Mouse (Mus musculus) neural tube, embryonic 11.5 days (tissue): ENCODE data around the gene Col6a2. TPM values are rescaled to one million over a fixed set of nuclear protein-coding genes. Genes with fewer than 3 reads are reported as not detected.

Source experiments
- ATAC-seq: fragments of 200-750 bp; cut with Nextera tagmentation; 2 replicates; pipeline ENCODE4 v1.8.0; 2017; ENCODE audit warnings: moderate number of reproducible peaks, mild to moderate bottlenecking, moderate TSS enrichment, moderate library complexity; ENCODE audit not compliant: insufficient read depth, low FRiP score, low TSS enrichment
- DNase-seq: peaks from one replicate; pipeline ENCODE4 v3.0.0-alpha.2; 2015; ENCODE audit warnings: low spot score
- H3K27ac ChIP-seq: fragments of 300-500 bp; sonication (generic); 2 replicates; pipeline ENCODE4 v1.5.1; 2014; ENCODE audit warnings: low read depth, mild to moderate bottlenecking, low read length
- H3K27me3 ChIP-seq: fragments of 300-500 bp; sonication (generic); 2 replicates; pipeline ENCODE4 v1.6.1; 2014; ENCODE audit warnings: mild to moderate bottlenecking, low read length, mixed read lengths; ENCODE audit not compliant: control insufficient read depth, insufficient read depth
- H3K36me3 ChIP-seq: fragments of 300-500 bp; sonication (generic); 2 replicates; pipeline ENCODE4 v1.6.1; 2014; ENCODE audit warnings: mild to moderate bottlenecking, low read length, moderate library complexity, mixed read lengths; ENCODE audit not compliant: control insufficient read depth, insufficient read depth
- H3K4me1 ChIP-seq: fragments of 300-500 bp; sonication (generic); 2 replicates; pipeline ENCODE4 v1.6.1; 2014; ENCODE audit warnings: low read length, mixed read lengths; ENCODE audit not compliant: control insufficient read depth, insufficient read depth
- H3K4me2 ChIP-seq: fragments of 300-500 bp; sonication (generic); 2 replicates; pipeline ENCODE4 v1.6.1; 2014; ENCODE audit warnings: low read depth, mild to moderate bottlenecking, moderate library complexity
- H3K4me3 ChIP-seq: fragments of 300-500 bp; sonication (generic); 2 replicates; pipeline ENCODE4 v1.5.1; 2014; ENCODE audit warnings: low read depth, low read length
- H3K9ac ChIP-seq: fragments of 300-500 bp; sonication (generic); 2 replicates; pipeline ENCODE4 v1.6.1; 2014; ENCODE audit warnings: mild to moderate bottlenecking, low read length
- H3K9me3 ChIP-seq: fragments of 300-500 bp; sonication (generic); 2 replicates; pipeline ENCODE4 v1.6.1; 2016; ENCODE audit warnings: low read length; ENCODE audit not compliant: control insufficient read depth
- WGBS: fragments of 180-500 bp; shearing (Covaris S2); extraction: QIAGEN DNeasy Blood & Tissue Kit; methylation state at CpG from one replicate; pipeline ENCODE4 v1.1.7; 2014; 5-methylcytosine and 5-hydroxymethylcytosine counted together
- polyA plus RNA-seq: library from polyadenylated mRNA; unstranded; fragments of >200 nt; fragmentation: Nextera tagmentation; extraction: Ambion mirVana; gene quantifications from 2 replicates; pipeline ENCODE4 v1.2.1, GENCODE M21; 2014

Col6a2 gene
- polyA plus RNA-seq, 1 experiment from 2014 or later = 10.3 TPM

DNA sequence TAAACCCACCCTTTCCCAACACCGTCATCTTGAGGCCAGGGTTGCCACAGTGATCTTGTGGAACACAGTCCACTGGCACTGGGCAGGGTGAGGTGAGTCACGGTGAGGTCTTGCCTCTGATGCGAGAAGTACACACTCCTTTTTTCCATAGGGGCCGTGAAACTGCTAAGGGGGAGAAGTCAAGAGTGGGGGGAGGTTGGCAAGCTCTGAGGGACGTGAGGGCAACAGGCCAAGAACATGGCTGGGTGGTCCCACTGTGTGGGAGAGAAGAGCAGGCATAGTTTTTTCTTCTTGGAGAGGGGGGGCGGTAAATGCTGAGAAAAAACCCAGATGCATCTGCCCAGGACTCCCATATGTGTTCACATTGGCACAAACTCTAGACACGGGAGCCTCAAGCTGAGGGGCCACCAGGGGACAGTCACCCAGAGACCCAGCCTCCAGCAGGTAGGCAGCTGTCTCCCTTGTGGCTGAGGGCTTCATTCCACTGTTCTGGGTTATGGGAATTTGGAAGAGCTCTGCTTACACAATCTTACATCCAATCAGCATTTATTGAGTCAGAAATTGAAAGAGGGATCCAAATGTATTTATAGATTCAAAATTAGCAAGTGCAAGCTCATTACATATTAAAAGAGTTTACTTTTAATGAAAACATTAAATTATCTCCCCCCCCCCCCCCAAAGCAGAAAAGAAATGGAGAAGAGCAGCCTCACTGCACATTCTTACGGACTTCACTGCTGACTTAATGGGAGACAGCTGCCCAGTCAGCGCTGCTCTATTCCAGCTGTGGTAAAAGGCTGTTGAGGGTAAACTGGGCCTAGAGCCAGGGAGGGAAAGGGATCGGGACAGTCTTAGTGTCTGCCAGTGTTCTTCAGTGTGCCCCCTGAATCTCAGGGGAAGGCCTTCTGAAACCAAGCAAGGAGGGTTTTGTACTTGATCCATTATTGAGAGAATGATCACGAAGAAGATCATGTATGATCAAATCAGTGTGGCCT lies 30.2 kb upstream of the Col6a2 start:
- 87% methylated on average over 11 of the region's 11 CpGs for WGBS
- no peaks in the 10 kb centered on the region for H3K9me3 ChIP-seq
- DNase-seq = no peak
- no peak for ATAC-seq
- H3K9ac ChIP-seq = no peak overlapping the region
- no peak overlapping the region for H3K27ac ChIP-seq
- no peak overlapping the region for H3K4me2 ChIP-seq
- no peaks in the 10 kb centered on the region for H3K36me3 ChIP-seq
- H3K4me1 ChIP-seq = no peaks in the 10 kb centered on the region
- no peaks in the 10 kb centered on the region for H3K27me3 ChIP-seq
- no peak overlapping the region for H3K4me3 ChIP-seq

DNA sequence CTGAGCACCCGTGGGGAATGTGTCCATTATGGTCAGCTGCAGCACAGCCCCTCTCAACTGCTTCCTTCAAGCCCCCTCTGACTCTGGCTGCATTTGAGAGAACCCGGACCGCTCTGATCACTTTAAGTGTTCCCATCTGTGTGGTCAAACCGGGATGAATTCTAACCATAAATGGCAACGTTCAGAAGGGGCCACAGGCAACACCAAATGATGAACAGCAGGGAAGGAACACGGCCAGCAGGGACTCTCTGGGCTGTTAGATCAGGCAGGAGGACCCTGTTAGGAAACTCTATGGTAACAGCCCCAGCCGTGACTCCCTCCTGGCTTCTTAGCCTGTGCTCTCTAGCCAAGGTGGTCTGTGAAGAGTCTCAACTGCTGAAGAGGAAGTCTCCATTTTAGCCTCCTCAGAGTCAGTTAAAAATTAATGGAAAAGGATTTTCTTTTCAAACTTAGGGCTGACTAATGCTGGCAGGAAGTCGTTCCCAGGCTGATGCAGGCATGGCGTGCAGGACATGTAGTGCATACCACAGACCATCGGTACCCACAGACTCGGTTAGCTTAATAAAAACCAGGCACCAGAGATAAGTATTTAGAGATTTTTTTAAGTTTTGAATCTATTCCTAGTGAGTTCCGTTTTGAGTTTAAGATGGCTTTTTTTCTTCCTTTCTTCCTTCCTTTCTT lies 27.4 kb upstream of the Col6a2 start:
- Histone ChIP-seq H3K9ac (no peak overlapping the region), H3K9me3 (no peaks in the 10 kb centered on the region), H3K27ac (no peak overlapping the region), H3K4me2 (no peak overlapping the region), H3K27me3 (no peaks in the 10 kb centered on the region), H3K4me1 (no peaks in the 10 kb centered on the region), H3K4me3 (no peak overlapping the region), H3K36me3 (no peaks in the 10 kb centered on the region)
- no peak for ATAC-seq
- 64% methylated on average over 12 of the region's 12 CpGs for WGBS
- DNase-seq = no peak

DNA sequence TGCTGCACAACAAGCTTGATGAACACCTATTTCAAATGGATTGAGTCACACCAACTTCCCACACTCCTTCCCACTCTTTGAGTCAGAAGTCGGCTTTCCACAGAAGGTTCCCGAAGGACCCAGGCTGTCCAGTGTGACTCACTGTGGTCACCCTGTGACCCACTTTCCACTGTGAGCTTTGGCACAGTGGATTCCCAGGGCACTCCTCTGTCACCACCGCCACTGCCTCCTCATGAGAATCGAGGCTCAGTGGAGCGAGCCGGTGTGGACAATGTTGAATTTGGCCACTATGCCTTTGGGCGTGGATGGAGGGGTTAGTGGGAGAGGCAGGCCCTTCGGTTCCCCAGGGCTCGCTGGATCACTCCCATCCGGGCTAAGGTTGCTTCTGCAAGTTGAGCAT lies 25.3 kb upstream of the Col6a2 start:
- H3K4me2 ChIP-seq = no peak overlapping the region

DNA sequence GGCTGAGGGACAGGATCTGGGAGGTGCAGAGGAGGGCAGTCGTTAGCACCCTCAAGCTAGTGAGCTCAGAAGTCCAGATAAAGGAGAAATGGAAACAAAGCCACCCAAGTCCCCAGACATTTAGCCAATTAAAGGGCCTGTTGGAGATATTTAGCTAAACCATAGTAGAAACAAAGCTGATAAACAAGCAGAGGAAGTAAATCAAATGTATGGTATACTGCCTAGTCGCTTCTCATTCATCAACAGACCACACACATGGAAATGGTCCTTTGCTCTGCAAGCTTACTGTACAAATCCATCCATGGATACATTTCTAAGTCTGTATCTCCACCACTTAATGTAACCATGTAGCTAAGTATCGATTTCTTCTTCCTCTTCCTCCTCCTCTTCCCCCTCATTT lies 24.0 kb upstream of the Col6a2 start:
- Histone ChIP-seq H3K36me3 (no peaks in the 10 kb centered on the region), H3K4me2 (no peak overlapping the region), H3K9me3 (no peaks in the 10 kb centered on the region), H3K4me1 (no peaks in the 10 kb centered on the region), H3K27me3 (no peaks in the 10 kb centered on the region), H3K27ac (no peak overlapping the region), H3K9ac (no peak overlapping the region), H3K4me3 (no peak overlapping the region)
- DNase-seq (no peak), ATAC-seq (no peak)
- WGBS = 87% methylated on average over 3 of the region's 3 CpGs

More for the DNA sequence above, 25.3 kb upstream of the Col6a2 start:
- H3K4me1 ChIP-seq = no peaks in the 10 kb centered on the region
- H3K27ac ChIP-seq = no peak overlapping the region
- no peaks in the 10 kb centered on the region for H3K36me3 ChIP-seq
- ATAC-seq (no peak), DNase-seq (no peak)
- H3K27me3 ChIP-seq = no peaks in the 10 kb centered on the region
- no peak overlapping the region for H3K4me3 ChIP-seq
- H3K9me3 ChIP-seq = no peaks in the 10 kb centered on the region
- WGBS = 93% methylated on average over 10 of the region's 10 CpGs
- H3K9ac ChIP-seq = no peak overlapping the region

DNA sequence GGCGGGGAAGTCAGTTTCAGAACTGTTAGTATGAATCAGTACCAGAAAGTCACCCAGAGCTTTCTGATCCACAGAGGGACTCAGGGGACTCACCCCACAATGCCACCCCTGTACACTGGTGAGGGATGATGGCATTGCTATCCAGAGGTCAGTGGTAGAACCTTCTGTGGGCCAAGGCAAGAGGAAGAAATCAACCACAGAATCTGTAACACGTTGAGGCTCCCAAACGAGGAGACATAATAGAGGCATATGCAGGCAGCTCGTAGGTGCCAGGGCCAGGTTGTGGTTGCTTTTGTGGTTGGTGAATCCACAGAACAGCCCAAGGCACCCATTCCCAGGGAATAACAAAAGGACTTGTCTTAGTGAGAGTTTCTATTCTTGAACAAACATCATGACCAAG lies 22.3 kb upstream of the Col6a2 start:
- Histone ChIP-seq H3K27ac (no peak overlapping the region), H3K27me3 (no peaks in the 10 kb centered on the region), H3K4me1 (no peaks in the 10 kb centered on the region), H3K36me3 (no peaks in the 10 kb centered on the region), H3K9me3 (no peaks in the 10 kb centered on the region), H3K4me3 (no peak overlapping the region), H3K9ac (no peak overlapping the region), H3K4me2 (no peak overlapping the region)
- ATAC-seq (no peak), DNase-seq (no peak)
- WGBS = 83% methylated on average over 4 of the region's 4 CpGs

DNA sequence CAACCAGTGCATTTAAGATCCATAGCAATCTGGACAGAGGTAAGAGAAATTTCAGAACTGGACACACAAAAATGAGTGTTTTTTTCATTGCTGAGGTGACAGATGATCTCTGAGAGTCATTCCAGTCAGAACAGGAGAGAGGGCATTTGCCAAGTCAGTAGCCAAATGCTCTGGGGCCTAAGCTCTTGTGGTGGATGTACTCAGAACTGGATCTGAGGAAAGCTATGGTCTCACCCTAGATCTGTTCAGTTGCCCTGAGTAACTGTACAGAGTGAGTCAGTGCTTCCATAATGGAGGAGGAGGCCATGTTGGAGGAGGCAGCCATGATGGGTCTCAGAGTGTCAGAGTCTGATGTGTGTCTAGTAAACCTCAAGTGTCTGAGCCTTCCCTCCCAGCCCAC lies 21.6 kb upstream of the Col6a2 start:
- H3K9me3 ChIP-seq = no peaks in the 10 kb centered on the region
- no peak for DNase-seq
- no peak overlapping the region for H3K4me2 ChIP-seq
- no peaks in the 10 kb centered on the region for H3K4me1 ChIP-seq
- no peak overlapping the region for H3K27ac ChIP-seq
- no peak overlapping the region for H3K4me3 ChIP-seq
- H3K27me3 ChIP-seq = no peaks in the 10 kb centered on the region
- H3K36me3 ChIP-seq = no peaks in the 10 kb centered on the region
- H3K9ac ChIP-seq = no peak overlapping the region
- ATAC-seq = no peak

DNA sequence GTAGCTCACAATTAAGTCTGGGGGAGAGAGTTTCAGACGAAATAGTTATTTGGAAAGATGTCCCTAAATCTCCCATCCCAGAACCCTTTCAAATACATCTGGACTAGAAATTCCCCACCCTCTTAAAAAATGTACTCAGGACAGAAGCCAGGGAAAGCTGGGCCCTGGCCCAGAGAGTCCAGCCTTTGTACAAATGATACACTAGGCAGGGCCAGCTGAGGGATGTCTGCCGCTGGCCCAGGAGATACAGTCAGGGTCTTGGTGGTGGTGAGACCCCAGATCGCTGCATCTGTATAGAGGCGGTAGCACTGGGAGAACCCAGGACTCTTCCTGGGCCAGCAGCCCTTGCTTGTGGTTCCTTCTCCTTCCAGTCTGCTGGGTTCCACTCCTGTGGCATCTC lies 20.6 kb upstream of the Col6a2 start:
- Histone ChIP-seq H3K4me2 (no peak overlapping the region), H3K27me3 (no peaks in the 10 kb centered on the region), H3K36me3 (no peaks in the 10 kb centered on the region), H3K4me1 (no peaks in the 10 kb centered on the region), H3K4me3 (no peak overlapping the region), H3K9me3 (no peaks in the 10 kb centered on the region), H3K27ac (no peak overlapping the region), H3K9ac (no peak overlapping the region)
- ATAC-seq (no peak), DNase-seq (no peak)
- 83% methylated on average over 4 of the region's 4 CpGs for WGBS

DNA sequence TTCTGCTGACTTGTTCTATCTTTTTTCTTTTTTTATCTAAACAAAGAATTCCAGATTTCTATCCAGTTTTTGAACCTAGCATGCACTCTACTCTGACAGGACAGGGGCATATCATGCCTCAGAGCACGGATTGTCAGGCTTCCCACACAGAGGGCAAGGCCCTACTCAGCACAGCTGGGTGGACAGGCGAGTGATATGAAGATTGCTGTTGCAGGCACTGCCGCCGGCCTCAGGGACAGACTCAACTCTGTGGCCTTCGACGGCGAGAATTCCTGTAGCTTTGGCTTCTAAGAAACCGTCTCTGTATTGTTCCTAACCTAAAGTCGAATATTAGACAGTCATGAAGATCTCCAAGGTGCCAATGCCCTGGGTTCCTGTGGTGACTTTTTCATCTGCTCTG lies 20.0 kb upstream of the Col6a2 start:
- Histone ChIP-seq H3K9ac (no peak overlapping the region), H3K4me1 (no peaks in the 10 kb centered on the region), H3K36me3 (no peaks in the 10 kb centered on the region), H3K9me3 (no peaks in the 10 kb centered on the region), H3K27ac (no peak overlapping the region), H3K27me3 (no peaks in the 10 kb centered on the region), H3K4me3 (no peak overlapping the region), H3K4me2 (no peak overlapping the region)
- DNase-seq = no peak
- no peak for ATAC-seq
- WGBS = 81% methylated on average over 9 of the region's 9 CpGs
